Mouse (Mus musculus): ENCODE results near the gene Olfr370. TPM values are rescaled to one million over a fixed set of nuclear protein-coding genes. Genes with fewer than 3 reads are reported as not detected.
"Not testable (repeated sequence)": the region's sequence is repeated elsewhere in the genome, so short reads cannot be mapped to it uniquely, and the experiment has no call there.

Olfr370 gene
- not detected in 2 replicates for polyA plus RNA-seq (2014; fragmentation: Nextera tagmentation; extraction: Ambion mirVana)

- H3K36me3 ChIP-seq (ENCODE audit: control insufficient read depth, insufficient read depth, low read length), result no peaks in the 10 kb centered on the region
- no peak within 1 kb of the TSS for H3K4me2 ChIP-seq (ENCODE audit: low read depth, low read length, severe bottlenecking)
- no peak within 1 kb of the TSS for H3K4me3 ChIP-seq (ENCODE audit: low read depth, low read length)
- no peak within 1 kb of the TSS for H3K9ac ChIP-seq (ENCODE audit: low read length)
- no peaks in the 10 kb centered on the region for H3K27me3 ChIP-seq (ENCODE audit: control insufficient read depth, insufficient read depth, low read length)
- no peak for DNase-seq (ENCODE audit: low spot score)
- H3K27ac ChIP-seq (ENCODE audit: low read depth, low read length), result no peak within 1 kb of the TSS
- no peaks in the 10 kb centered on the region for H3K4me1 ChIP-seq (replicated peaks; ENCODE audit: control insufficient read depth, insufficient read depth, low read length)
- no peak for ATAC-seq (replicated peaks; ENCODE audit: low FRiP score)
- 72% methylated on average over 3 of the region's 3 CpGs for WGBS
- H3K9me3 ChIP-seq (ENCODE audit: control insufficient read depth, low read length), result no peaks in the 10 kb centered on the region
These were observed at the start of gene Olfr370 for GRCm38 (mm10) chr8:83535736-83536135. TSS of gene Olfr370 (plus strand) at chr8:83535780.

- Histone ChIP-seq H3K36me3 (ENCODE audit: control insufficient read depth, insufficient read depth, low read length) (no peaks in the 10 kb centered on the region), H3K27me3 (ENCODE audit: control insufficient read depth, insufficient read depth, low read length) (no peaks in the 10 kb centered on the region), H3K4me3 (ENCODE audit: low read depth, low read length) (no peak overlapping the region), H3K4me2 (ENCODE audit: low read depth, low read length, severe bottlenecking) (no peak overlapping the region), H3K4me1 (replicated peaks; ENCODE audit: control insufficient read depth, insufficient read depth, low read length) (no peaks in the 10 kb centered on the region), H3K9me3 (ENCODE audit: control insufficient read depth, low read length) (no peaks in the 10 kb centered on the region; the same call in 1 of the 2 replicates), H3K9ac (ENCODE audit: low read length) (no peak overlapping the region), H3K27ac (ENCODE audit: low read depth, low read length) (no peak overlapping the region)
- ATAC-seq (replicated peaks; ENCODE audit: low FRiP score) (no peak), DNase-seq (ENCODE audit: low spot score) (no peak)
- 89% methylated on average over 3 of the region's 3 CpGs for WGBS
These were observed 23.9 kb upstream of the Olfr370 start for GRCm38 (mm10) chr8:83511696-83512095.

- Histone ChIP-seq H3K4me2 (ENCODE audit: low read depth, low read length, severe bottlenecking) (no peak overlapping the region), H3K9me3 (ENCODE audit: control insufficient read depth, low read length) (no peaks in the 10 kb centered on the region), H3K4me3 (ENCODE audit: low read depth, low read length) (no peak overlapping the region), H3K27me3 (ENCODE audit: control insufficient read depth, insufficient read depth, low read length) (no peaks in the 10 kb centered on the region), H3K9ac (ENCODE audit: low read length) (no peak overlapping the region), H3K27ac (ENCODE audit: low read depth, low read length) (no peak overlapping the region), H3K4me1 (replicated peaks; ENCODE audit: control insufficient read depth, insufficient read depth, low read length) (no peaks in the 10 kb centered on the region), H3K36me3 (ENCODE audit: control insufficient read depth, insufficient read depth, low read length) (no peaks in the 10 kb centered on the region)
- ATAC-seq (replicated peaks; ENCODE audit: low FRiP score), result no peak
- DNase-seq (ENCODE audit: low spot score), result no peak
- WGBS, result 83% methylated on average over 3 of the region's 3 CpGs
These were observed 15.1 kb upstream of the Olfr370 start for GRCm38 (mm10) chr8:83520432-83520831.

- not testable (repeated sequence) for H3K9me3 ChIP-seq (ENCODE audit: control insufficient read depth, low read length); ATAC-seq (replicated peaks; ENCODE audit: low FRiP score); H3K27ac ChIP-seq (ENCODE audit: low read depth, low read length); H3K4me2 ChIP-seq (ENCODE audit: low read depth, low read length, severe bottlenecking); H3K27me3 ChIP-seq (ENCODE audit: control insufficient read depth, insufficient read depth, low read length); H3K4me3 ChIP-seq (ENCODE audit: low read depth, low read length); DNase-seq (ENCODE audit: low spot score); H3K36me3 ChIP-seq (ENCODE audit: control insufficient read depth, insufficient read depth, low read length); H3K9ac ChIP-seq (ENCODE audit: low read length); H3K4me1 ChIP-seq (replicated peaks; ENCODE audit: control insufficient read depth, insufficient read depth, low read length)
- WGBS, result 80% methylated on average over 3 of the region's 3 CpGs
These were observed 14.7 kb upstream of the Olfr370 start for GRCm38 (mm10) chr8:83520907-83521306.

- 32% methylated on average over 1 of the region's 1 CpGs for WGBS
- no peaks in the 10 kb centered on the region for H3K9me3 ChIP-seq (ENCODE audit: control insufficient read depth, low read length)
- ATAC-seq (replicated peaks; ENCODE audit: low FRiP score) (no peak), DNase-seq (ENCODE audit: low spot score) (no peak)
- no peak overlapping the region for H3K27ac ChIP-seq (ENCODE audit: low read depth, low read length)
- H3K4me2 ChIP-seq (ENCODE audit: low read depth, low read length, severe bottlenecking), result no peak overlapping the region
- no peaks in the 10 kb centered on the region for H3K4me1 ChIP-seq (replicated peaks; ENCODE audit: control insufficient read depth, insufficient read depth, low read length)
- H3K27me3 ChIP-seq (ENCODE audit: control insufficient read depth, insufficient read depth, low read length), result no peaks in the 10 kb centered on the region
- H3K9ac ChIP-seq (ENCODE audit: low read length), result no peak overlapping the region
- H3K4me3 ChIP-seq (ENCODE audit: low read depth, low read length), result no peak overlapping the region
- no peaks in the 10 kb centered on the region for H3K36me3 ChIP-seq (ENCODE audit: control insufficient read depth, insufficient read depth, low read length)
These were observed 14.3 kb upstream of the Olfr370 start for GRCm38 (mm10) chr8:83521310-83521709.

- H3K9ac ChIP-seq (ENCODE audit: low read length), result no peak overlapping the region
- no peak for DNase-seq (ENCODE audit: low spot score)
- WGBS, result 86% methylated on average over 2 of the region's 2 CpGs
- no peaks in the 10 kb centered on the region for H3K4me1 ChIP-seq (replicated peaks; ENCODE audit: control insufficient read depth, insufficient read depth, low read length)
- no peaks in the 10 kb centered on the region for H3K27me3 ChIP-seq (ENCODE audit: control insufficient read depth, insufficient read depth, low read length)
- no peak overlapping the region for H3K27ac ChIP-seq (ENCODE audit: low read depth, low read length)
- no peak overlapping the region for H3K4me3 ChIP-seq (ENCODE audit: low read depth, low read length)
- no peak overlapping the region for H3K4me2 ChIP-seq (ENCODE audit: low read depth, low read length, severe bottlenecking)
- ATAC-seq (replicated peaks; ENCODE audit: low FRiP score), result no peak
- no peaks in the 10 kb centered on the region for H3K36me3 ChIP-seq (ENCODE audit: control insufficient read depth, insufficient read depth, low read length)
- no peaks in the 10 kb centered on the region for H3K9me3 ChIP-seq (ENCODE audit: control insufficient read depth, low read length)
These were observed 778 bp upstream of the Olfr370 start for GRCm38 (mm10) chr8:83534802-83535201.

GRCm38 (mm10) chr8:83562669-83563068 is 27.1 kb downstream of the Olfr370 start:
- 0 out of 2 replicates have a peak, but pooled peaks cover under 1% of the 10 kb centered on the region for H3K4me1 ChIP-seq (replicated peaks; ENCODE audit: control insufficient read depth, insufficient read depth, low read length)
- WGBS, result 85% methylated on average over 3 of the region's 3 CpGs
- no peak overlapping the region for H3K4me2 ChIP-seq (ENCODE audit: low read depth, low read length, severe bottlenecking)
- H3K36me3 ChIP-seq (ENCODE audit: control insufficient read depth, insufficient read depth, low read length), result no peaks in the 10 kb centered on the region
- DNase-seq (ENCODE audit: low spot score), result no peak
- no peaks in the 10 kb centered on the region for H3K27me3 ChIP-seq (ENCODE audit: control insufficient read depth, insufficient read depth, low read length)
- H3K9ac ChIP-seq (ENCODE audit: low read length), result no peak overlapping the region
- H3K9me3 ChIP-seq (ENCODE audit: control insufficient read depth, low read length), result no peaks in the 10 kb centered on the region
- H3K4me3 ChIP-seq (ENCODE audit: low read depth, low read length), result no peak overlapping the region
- H3K27ac ChIP-seq (ENCODE audit: low read depth, low read length), result no peak overlapping the region
- no peak for ATAC-seq (replicated peaks; ENCODE audit: low FRiP score)

- Histone ChIP-seq H3K36me3 (ENCODE audit: control insufficient read depth, insufficient read depth, low read length) (no peaks in the 10 kb centered on the region), H3K27me3 (ENCODE audit: control insufficient read depth, insufficient read depth, low read length) (no peaks in the 10 kb centered on the region), H3K4me3 (ENCODE audit: low read depth, low read length) (no peak overlapping the region), H3K4me1 (replicated peaks; ENCODE audit: control insufficient read depth, insufficient read depth, low read length) (0 out of 2 replicates have a peak, but pooled peaks cover 4% of the 10 kb centered on the region), H3K9me3 (ENCODE audit: control insufficient read depth, low read length) (no peaks in the 10 kb centered on the region), H3K4me2 (ENCODE audit: low read depth, low read length, severe bottlenecking) (no peak overlapping the region), H3K27ac (ENCODE audit: low read depth, low read length) (no peak overlapping the region), H3K9ac (ENCODE audit: low read length) (no peak overlapping the region)
- 79% methylated on average over 4 of the region's 4 CpGs for WGBS
- ATAC-seq (replicated peaks; ENCODE audit: low FRiP score) (no peak), DNase-seq (ENCODE audit: low spot score) (no peak)
These were observed 27.7 kb downstream of the Olfr370 start for GRCm38 (mm10) chr8:83563246-83563645.

- WGBS, result 72% methylated on average over 9 of the region's 9 CpGs
- H3K36me3 ChIP-seq (ENCODE audit: control insufficient read depth, insufficient read depth, low read length), result no peaks in the 10 kb centered on the region; the same call in 1 of the 2 replicates
- H3K27ac ChIP-seq (ENCODE audit: low read depth, low read length), result no peak overlapping the region
- no peaks in the 10 kb centered on the region for H3K27me3 ChIP-seq (ENCODE audit: control insufficient read depth, insufficient read depth, low read length)
- H3K9ac ChIP-seq (ENCODE audit: low read length), result no peak overlapping the region
- DNase-seq (ENCODE audit: low spot score) (peak; percentile 60), ATAC-seq (replicated peaks; ENCODE audit: low FRiP score) (peak; percentile 45; the same call in 1 of the 2 replicates)
- H3K4me3 ChIP-seq (ENCODE audit: low read depth, low read length), result no peak overlapping the region
- H3K4me2 ChIP-seq (ENCODE audit: low read depth, low read length, severe bottlenecking), result no peak overlapping the region; the same call in 1 of the 2 replicates
- 0 out of 2 replicates have a peak, but pooled peaks cover 4% of the 10 kb centered on the region for H3K4me1 ChIP-seq (replicated peaks; ENCODE audit: control insufficient read depth, insufficient read depth, low read length)
- no peaks in the 10 kb centered on the region for H3K9me3 ChIP-seq (ENCODE audit: control insufficient read depth, low read length)
These were observed 30.3 kb downstream of the Olfr370 start for GRCm38 (mm10) chr8:83565731-83566375.
